Mouse (Mus musculus) hindbrain, embryonic 14.5 days (tissue): ENCODE data around the gene Fgr. TPM values are rescaled to one million over a fixed set of nuclear protein-coding genes. Genes with fewer than 3 reads are reported as not detected.
"Not testable (repeated sequence)": the region's sequence is repeated elsewhere in the genome, so short reads cannot be mapped to it uniquely, and the experiment has no call there.

Experiments
- ATAC-seq: fragments of 200-750 bp; cut with Nextera tagmentation; 2 replicates; pipeline ENCODE4 v1.8.0; 2017; ENCODE audit warnings: moderate number of reproducible peaks, mild to moderate bottlenecking, moderate TSS enrichment, moderate library complexity; ENCODE audit not compliant: low FRiP score
- DNase-seq: peaks from one replicate; pipeline ENCODE4 v3.0.0-alpha.2; 2015; ENCODE audit warnings: low spot score
- H3K27ac ChIP-seq: fragments of 300-500 bp; sonication (generic); 2 replicates; pipeline ENCODE4 v1.5.1; 2014; ENCODE audit warnings: mild to moderate bottlenecking, moderate library complexity
- H3K27me3 ChIP-seq: fragments of 300-500 bp; sonication (generic); 2 replicates; pipeline ENCODE4 v1.6.1; 2014; ENCODE audit warnings: mild to moderate bottlenecking, low read length, mixed read lengths; ENCODE audit not compliant: control insufficient read depth, insufficient read depth
- H3K36me3 ChIP-seq: fragments of 300-500 bp; sonication (generic); replicated peaks from 2 replicates; pipeline ENCODE4 v1.6.1; 2014; ENCODE audit not compliant: control insufficient read depth, insufficient read depth
- H3K4me1 ChIP-seq: fragments of 300-500 bp; sonication (generic); replicated peaks from 2 replicates; pipeline ENCODE4 v1.6.1; 2014; ENCODE audit warnings: antibody characterized with exemption, low read length, mixed read lengths; ENCODE audit not compliant: control insufficient read depth, insufficient read depth
- H3K4me2 ChIP-seq: fragments of 300-500 bp; sonication (generic); replicated peaks from 2 replicates; pipeline ENCODE4 v1.6.1; 2014; ENCODE audit warnings: mild to moderate bottlenecking, moderate library complexity
- H3K4me3 ChIP-seq: fragments of 300-500 bp; sonication (generic); replicated peaks from 2 replicates; pipeline ENCODE4 v1.5.1; 2014; ENCODE audit warnings: mild to moderate bottlenecking, low read length
- H3K9ac ChIP-seq: fragments of 300-500 bp; sonication (generic); 2 replicates; pipeline ENCODE4 v1.6.1; 2014
- H3K9me3 ChIP-seq: fragments of 300-500 bp; sonication (generic); 2 replicates; pipeline ENCODE4 v1.6.1; 2016; ENCODE audit warnings: low read length; ENCODE audit not compliant: control insufficient read depth
- WGBS: fragments of 180-500 bp; shearing (Covaris S2); extraction: QIAGEN DNeasy Blood & Tissue Kit; methylation state at CpG from one replicate; pipeline ENCODE4 v1.1.7; 2014; 5-methylcytosine and 5-hydroxymethylcytosine counted together
- polyA plus RNA-seq: library from polyadenylated mRNA; unstranded; fragments of >200 nt; fragmentation: Nextera tagmentation; extraction: Ambion mirVana; gene quantifications from 2 replicates; pipeline ENCODE4 v1.2.1, GENCODE M21; 2014

Fgr gene
- polyA plus RNA-seq = 0.14 and 0.17 TPM in 2 replicates

DNA sequence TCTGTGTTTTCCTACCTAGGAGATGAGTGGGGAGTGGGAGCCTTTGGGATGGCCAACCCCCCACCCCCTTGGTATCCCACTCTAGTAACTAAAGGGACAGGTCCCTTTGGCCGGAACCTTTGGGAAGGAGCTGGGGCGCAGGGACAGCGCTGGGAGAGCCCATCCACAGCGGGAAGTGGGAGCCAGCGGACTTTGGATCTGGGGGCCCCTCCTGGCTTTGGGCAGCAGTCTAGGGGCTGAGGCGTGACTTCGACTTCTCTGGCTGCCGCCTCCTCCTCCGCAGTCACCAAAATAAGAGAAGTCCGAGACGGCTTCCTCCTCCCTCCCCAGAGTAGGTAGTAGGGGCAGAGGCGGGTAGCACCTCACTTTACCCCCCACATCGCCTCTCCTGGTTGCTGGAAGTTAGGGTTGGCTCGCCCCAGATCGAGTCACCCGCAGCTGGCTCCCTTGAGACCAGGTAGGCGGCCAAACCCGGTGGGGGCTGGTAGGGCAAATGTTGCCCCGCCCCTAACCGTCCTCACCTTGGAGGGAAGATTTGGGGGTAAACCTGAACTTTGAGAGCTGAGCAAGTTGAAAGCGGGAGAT is at the start of gene Fgr:
Gene Fgr, plus strand, starts transcription at position 282 of the 585 bp plus-strand sequence.
- no peak for DNase-seq
- H3K4me1 ChIP-seq = peaks cover 18% of the 10 kb centered on the region
- H3K27ac ChIP-seq = no peak within 1 kb of the TSS
- no peak within 1 kb of the TSS for H3K9ac ChIP-seq
- peak within 1 kb of the TSS; percentile 36 for H3K4me2 ChIP-seq
- no peak within 1 kb of the TSS for H3K4me3 ChIP-seq
- no peaks in the 10 kb centered on the region for H3K36me3 ChIP-seq
- no peak for ATAC-seq
- no peaks in the 10 kb centered on the region for H3K9me3 ChIP-seq
- H3K27me3 ChIP-seq = peaks cover 32% of the 10 kb centered on the region
- 8% methylated on average over 21 of the region's 21 CpGs for WGBS

DNA sequence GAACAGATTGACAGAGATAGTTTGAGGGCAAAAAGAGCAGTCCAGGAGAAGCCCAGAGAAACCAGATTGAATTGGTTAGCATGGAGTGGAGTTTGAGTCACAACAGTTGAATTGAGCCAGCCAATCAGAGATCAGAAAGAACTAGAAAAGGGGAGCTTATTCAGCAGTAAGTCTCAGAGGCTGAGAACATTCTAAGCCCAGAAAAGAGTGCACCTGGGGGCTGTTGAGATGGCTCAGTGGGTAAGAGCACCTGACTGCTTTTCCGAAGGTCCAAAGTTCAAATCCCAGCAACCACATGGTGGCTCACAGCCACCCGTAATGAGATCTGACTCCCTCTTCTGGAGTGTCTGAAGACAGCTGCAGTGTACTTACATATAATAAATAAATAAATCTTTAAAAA is 47.4 kb upstream of the Fgr start:
- H3K9me3 ChIP-seq, ATAC-seq, H3K27me3 ChIP-seq, H3K4me1 ChIP-seq, H3K9ac ChIP-seq, H3K36me3 ChIP-seq, DNase-seq, H3K4me3 ChIP-seq, H3K4me2 ChIP-seq, H3K27ac ChIP-seq: not testable (repeated sequence)
- WGBS = 82% methylated on average over 2 of the region's 2 CpGs

- no peak for ATAC-seq
- Histone ChIP-seq H3K27me3 (no peaks in the 10 kb centered on the region), H3K27ac (no peak overlapping the region), H3K36me3 (no peaks in the 10 kb centered on the region), H3K4me1 (peaks cover 8% of the 10 kb centered on the region), H3K9ac (no peak overlapping the region), H3K4me3 (no peak overlapping the region), H3K4me2 (no peak overlapping the region), H3K9me3 (no peaks in the 10 kb centered on the region)
- WGBS = 7% methylated on average over 8 of the region's 8 CpGs
- DNase-seq = peak; percentile 65
Measured at GRCm38 (mm10) chr4:132930784-132931183, 43.1 kb upstream of the Fgr start.

DNA sequence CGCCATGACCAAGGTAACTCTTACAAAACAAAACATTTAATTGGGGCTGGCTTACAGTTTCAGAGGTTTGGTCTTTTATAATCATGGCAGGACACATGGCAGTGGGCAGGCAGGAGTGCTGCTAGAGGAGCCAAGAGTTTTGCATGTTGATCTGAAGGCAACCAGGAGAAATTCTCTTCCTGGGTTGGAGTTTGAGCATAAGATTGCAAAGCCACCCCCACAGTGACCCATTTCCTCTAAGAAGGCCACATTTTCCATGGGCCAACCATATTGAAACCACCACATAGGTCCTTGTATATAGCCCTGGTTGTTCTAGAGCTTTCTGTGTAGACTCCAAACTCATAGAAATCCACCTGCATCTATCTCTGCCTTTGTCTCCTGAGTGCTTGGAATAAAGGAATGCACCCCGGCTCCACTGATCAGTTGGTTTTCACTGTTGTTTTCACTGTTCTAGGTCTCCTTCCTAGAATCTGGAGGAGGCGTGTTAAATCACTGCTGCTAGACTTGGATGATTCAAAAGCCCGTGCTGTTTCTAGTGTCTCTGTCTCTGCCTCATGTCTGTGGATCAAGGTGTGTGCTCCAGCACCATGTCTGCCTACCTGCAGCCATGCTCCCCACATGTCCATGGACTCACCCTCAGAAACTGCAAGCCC is 41.0 kb upstream of the Fgr start:
- Histone ChIP-seq H3K9me3 (no peaks in the 10 kb centered on the region), H3K27ac (no peak overlapping the region), H3K9ac (no peak overlapping the region), H3K4me3 (no peak overlapping the region), H3K4me1 (peaks cover 8% of the 10 kb centered on the region), H3K36me3 (no peaks in the 10 kb centered on the region), H3K4me2 (no peak overlapping the region), H3K27me3 (no peaks in the 10 kb centered on the region)
- 88% methylated on average over 4 of the region's 4 CpGs for WGBS
- ATAC-seq (no peak), DNase-seq (no peak)

DNA sequence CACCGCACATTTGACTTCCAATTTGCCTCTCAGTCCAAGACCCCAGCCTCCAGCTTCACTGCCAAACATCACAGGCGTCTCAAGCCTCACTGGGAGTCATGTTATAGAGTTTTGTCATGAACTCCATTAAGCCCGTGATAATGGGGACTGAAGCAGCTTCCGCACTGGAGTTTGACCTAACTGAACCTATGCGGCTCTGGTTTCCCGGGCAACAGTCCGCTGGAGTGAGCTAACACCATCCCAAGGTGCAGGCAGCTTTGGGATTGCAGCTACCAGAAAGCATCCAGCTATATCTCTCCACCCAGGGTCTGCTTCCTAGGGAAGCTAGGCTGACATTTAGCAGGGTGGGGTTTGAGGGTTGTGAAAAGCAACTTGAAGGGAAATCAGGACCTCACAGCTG is 39.3 kb upstream of the Fgr start:
- Histone ChIP-seq H3K4me1 (peaks cover 20% of the 10 kb centered on the region), H3K36me3 (no peaks in the 10 kb centered on the region), H3K9me3 (no peaks in the 10 kb centered on the region), H3K9ac (no peak overlapping the region), H3K27me3 (no peaks in the 10 kb centered on the region), H3K4me2 (no peak overlapping the region), H3K4me3 (no peak overlapping the region), H3K27ac (no peak overlapping the region)
- ATAC-seq = no peak
- WGBS = 17% methylated on average over 7 of the region's 7 CpGs
- no peak for DNase-seq

DNA sequence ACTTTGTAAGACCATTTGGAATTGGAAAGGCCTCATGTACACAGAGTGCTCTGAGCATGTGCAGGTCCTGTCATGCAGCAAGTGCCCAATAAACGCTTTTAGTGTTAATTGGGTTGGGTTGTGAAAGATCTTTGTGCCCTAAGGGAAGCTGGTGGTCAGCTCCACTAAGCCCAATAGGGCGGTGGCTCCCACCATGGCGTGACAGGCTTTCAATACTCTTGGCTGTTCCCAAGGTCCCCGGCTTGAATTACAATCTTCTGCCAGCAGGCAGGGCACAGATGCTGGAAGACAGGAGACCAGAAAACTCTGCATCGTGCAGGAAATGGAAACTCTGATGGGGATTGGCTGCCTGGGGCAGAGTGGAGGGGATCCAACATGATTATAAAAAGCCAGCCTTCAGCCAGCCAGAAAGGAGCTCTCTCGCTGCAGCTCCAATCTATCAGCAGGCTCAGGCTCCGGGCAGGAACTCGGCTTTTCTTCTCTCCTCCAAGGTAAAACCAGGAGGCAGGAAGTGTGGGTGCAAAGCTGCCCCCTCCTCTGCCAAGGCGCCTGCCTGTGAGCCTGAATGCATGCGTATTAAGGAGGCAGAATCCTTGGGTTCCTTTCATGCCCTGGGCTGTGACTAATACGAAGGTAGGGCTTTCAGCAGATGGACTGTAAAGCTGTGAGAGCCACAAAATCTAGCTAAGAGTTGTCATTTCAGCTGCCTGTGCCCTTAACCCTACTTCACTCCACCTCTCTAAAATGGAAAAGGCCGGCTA is 35.5 kb upstream of the Fgr start:
- Histone ChIP-seq H3K9ac (peak overlapping the region; percentile 8; the same call in 1 of the 2 replicates), H3K27ac (peak overlapping the region; percentile 80), H3K4me3 (no peak overlapping the region), H3K4me1 (peaks cover 20% of the 10 kb centered on the region), H3K9me3 (no peaks in the 10 kb centered on the region), H3K4me2 (peak overlapping the region; percentile 23; the same call in 1 of the 2 replicates), H3K36me3 (no peaks in the 10 kb centered on the region), H3K27me3 (no peaks in the 10 kb centered on the region)
- WGBS = 32% methylated on average over 11 of the region's 12 CpGs
- ATAC-seq (peak; percentile 78), DNase-seq (peak; percentile 64)

DNA sequence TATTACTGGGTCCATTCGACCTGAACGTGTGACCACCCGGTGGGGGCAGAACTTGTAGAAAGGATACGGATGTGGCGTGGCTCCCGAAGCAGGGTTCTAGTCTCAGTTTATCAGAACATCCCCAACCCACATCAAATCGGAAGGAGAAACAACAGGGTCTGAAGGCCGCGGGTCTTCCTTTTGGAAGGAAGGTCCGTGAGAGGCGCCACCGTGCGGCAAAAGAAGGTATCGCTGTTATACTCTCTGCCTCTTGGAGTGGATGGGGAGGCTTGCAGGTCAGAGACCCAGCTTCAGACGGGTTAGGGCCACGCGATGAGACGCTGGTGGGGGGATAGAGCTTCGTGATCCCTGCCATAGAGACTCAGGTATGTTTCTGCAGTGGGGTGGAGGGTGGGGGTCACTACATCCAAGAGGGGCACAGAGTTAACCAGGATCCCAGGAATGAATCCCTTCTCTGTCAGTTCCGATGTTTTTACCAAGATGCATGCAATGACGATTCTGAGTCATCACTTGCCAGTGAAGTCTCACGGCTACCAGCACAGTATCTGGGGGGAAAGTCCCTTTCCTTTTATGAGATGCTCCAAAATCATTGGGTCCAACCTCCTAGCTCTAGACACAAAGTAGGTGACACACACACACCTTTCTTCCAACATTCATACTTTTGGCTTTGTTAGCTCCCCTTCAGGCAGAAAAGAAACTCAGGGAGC is 34.3 kb upstream of the Fgr start:
- DNase-seq = peak; percentile 75
- ATAC-seq = no peak
- Histone ChIP-seq H3K9ac (no peak overlapping the region), H3K4me3 (no peak overlapping the region), H3K27me3 (no peaks in the 10 kb centered on the region), H3K9me3 (no peaks in the 10 kb centered on the region), H3K27ac (0 out of 2 replicates have a peak overlapping the region, but pooled peaks have one; percentile 80), H3K4me1 (peaks cover 20% of the 10 kb centered on the region), H3K4me2 (no peak overlapping the region), H3K36me3 (no peaks in the 10 kb centered on the region)
- WGBS = 26% methylated on average over 22 of the region's 22 CpGs

DNA sequence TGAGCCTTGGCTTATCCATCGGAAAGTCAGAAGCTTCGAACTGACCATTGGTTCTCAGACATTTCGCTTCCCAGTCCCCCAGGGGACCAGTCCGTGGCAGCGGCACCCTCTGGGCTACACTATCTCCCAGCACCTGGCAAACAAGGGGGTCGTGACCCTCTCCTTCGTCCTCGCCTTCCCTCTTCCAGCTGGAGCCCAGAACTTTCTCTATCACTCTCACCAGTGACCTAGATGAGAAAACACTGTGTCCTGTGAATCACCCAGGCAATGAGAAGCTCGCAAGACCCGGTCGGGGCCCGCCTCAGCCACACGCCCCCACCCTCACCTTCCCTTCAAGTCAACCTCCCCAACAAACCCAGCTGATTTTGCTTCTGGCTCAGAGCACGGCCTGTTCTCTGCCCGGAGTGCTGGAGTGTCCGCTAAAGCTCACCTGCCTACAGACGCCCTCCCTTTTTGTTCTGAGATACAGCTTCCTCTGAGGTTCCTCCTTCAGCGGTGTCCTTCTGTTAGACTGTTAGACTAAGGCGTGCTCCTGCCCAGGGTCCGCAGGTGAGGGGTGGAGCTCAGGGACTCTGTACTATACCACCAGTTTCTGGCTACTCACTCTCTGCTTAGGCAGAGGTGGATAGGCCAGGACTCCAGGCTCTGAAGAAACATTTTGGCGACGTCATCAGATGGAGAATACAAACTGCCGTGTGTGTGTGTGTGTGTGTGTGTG is 32.7 kb upstream of the Fgr start:
- H3K36me3 ChIP-seq = no peaks in the 10 kb centered on the region
- H3K27ac ChIP-seq = no peak overlapping the region
- H3K4me3 ChIP-seq = no peak overlapping the region
- H3K9ac ChIP-seq = no peak overlapping the region
- H3K27me3 ChIP-seq = no peaks in the 10 kb centered on the region
- H3K4me2 ChIP-seq = no peak overlapping the region
- DNase-seq = no peak
- peaks cover 18% of the 10 kb centered on the region for H3K4me1 ChIP-seq
- 57% methylated on average over 23 of the region's 23 CpGs for WGBS
- no peak for ATAC-seq
- no peaks in the 10 kb centered on the region for H3K9me3 ChIP-seq
